Mouse (Mus musculus): Measurements from ENCODE around the gene Srprb.

DNA sequence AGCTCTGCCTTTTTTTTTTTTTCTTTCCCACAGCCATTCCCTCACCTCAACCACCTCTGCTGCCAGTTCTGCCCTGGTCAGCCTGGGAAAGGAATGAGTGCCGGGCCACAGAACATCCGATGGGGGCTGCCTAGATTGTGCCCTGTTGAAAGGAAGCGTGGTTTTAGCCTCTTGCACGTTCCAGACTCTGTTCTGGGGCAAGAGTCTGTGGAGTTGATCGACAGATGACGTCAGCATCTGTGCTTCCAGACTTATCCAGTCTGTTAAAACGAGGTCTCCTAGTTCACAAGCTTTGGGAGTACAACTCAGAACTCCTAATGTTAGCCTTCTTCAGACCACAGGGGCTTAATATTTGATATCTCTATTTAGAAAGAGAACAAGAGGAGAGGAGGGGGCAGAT is 32.1 kb upstream of the Srprb start:
- no peak for TF ChIP-seq CTCF (IDR thresholded peaks at IDR 0.05)
- TF ChIP-seq EP300 (IDR thresholded peaks at IDR 0.05) = no peak
